Mouse (Mus musculus): Measurements from ENCODE around the gene Gm8653. TPM values are rescaled to one million over a fixed set of nuclear protein-coding genes. Genes with fewer than 3 reads are reported as not detected.
"Not testable (repeated sequence)": the region's sequence is repeated elsewhere in the genome, so short reads cannot be mapped to it uniquely, and the experiment has no call there.

The Gm8653 gene
- not detected in 2 replicates for polyA plus RNA-seq (2015; fragmentation: Nextera tagmentation; extraction: Ambion mirVana)

- not testable (repeated sequence) for H3K4me3 ChIP-seq (ENCODE audit: low read depth, low read length); H3K27ac ChIP-seq (replicated peaks); H3K4me2 ChIP-seq (replicated peaks; ENCODE audit: low read depth); H3K9ac ChIP-seq (ENCODE audit: low read length); ATAC-seq (ENCODE audit: low FRiP score, low TSS enrichment); DNase-seq (ENCODE audit: low spot score); H3K27me3 ChIP-seq (ENCODE audit: control insufficient read depth, insufficient read depth, low read length); H3K4me1 ChIP-seq (replicated peaks; ENCODE audit: control insufficient read depth, insufficient read depth); H3K36me3 ChIP-seq (ENCODE audit: control insufficient read depth, insufficient read depth, low read length); H3K9me3 ChIP-seq (ENCODE audit: control insufficient read depth, low read length)
- WGBS: no CpG with 5 or more reads among the region's 2 CpGs
These were observed at the start of gene Gm8653 for GRCm38 (mm10) chr7:22201164-22201563. Gene Gm8653, minus strand, starts transcription at chr7:22201264.

- H3K4me2 ChIP-seq (replicated peaks; ENCODE audit: low read depth); H3K36me3 ChIP-seq (ENCODE audit: control insufficient read depth, insufficient read depth, low read length); DNase-seq (ENCODE audit: low spot score): not testable (repeated sequence)
These were observed 28.3 kb upstream of the Gm8653 start, which contains the start of gene Gm8453 for GRCm38 (mm10) chr7:22229384-22229783. Gene Gm8453, minus strand, starts transcription at chr7:22229484.

GRCm38 (mm10) chr7:22189077-22189476 lies 12.0 kb downstream of the Gm8653 start, which contains the start of gene Vmn1r143:
Gene Vmn1r143, plus strand, starts transcription at chr7:22189377.
- H3K4me2 ChIP-seq (replicated peaks; ENCODE audit: low read depth); DNase-seq (ENCODE audit: low spot score); H3K4me3 ChIP-seq (ENCODE audit: low read depth, low read length); H3K9me3 ChIP-seq (ENCODE audit: control insufficient read depth, low read length); H3K4me1 ChIP-seq (replicated peaks; ENCODE audit: control insufficient read depth, insufficient read depth); ATAC-seq (ENCODE audit: low FRiP score, low TSS enrichment); H3K27ac ChIP-seq (replicated peaks); H3K9ac ChIP-seq (ENCODE audit: low read length); H3K27me3 ChIP-seq (ENCODE audit: control insufficient read depth, insufficient read depth, low read length); H3K36me3 ChIP-seq (ENCODE audit: control insufficient read depth, insufficient read depth, low read length): not testable (repeated sequence)
- no CpG with 5 or more reads among the region's 3 CpGs for WGBS

More at GRCm38 (mm10) chr7:22229384-22229783, 28.3 kb upstream of the Gm8653 start, which contains the start of gene Gm8453:
- 6% methylated on average over 1 of the region's 2 CpGs for WGBS
- H3K27me3 ChIP-seq (ENCODE audit: control insufficient read depth, insufficient read depth, low read length); H3K27ac ChIP-seq (replicated peaks); H3K9ac ChIP-seq (ENCODE audit: low read length); ATAC-seq (ENCODE audit: low FRiP score, low TSS enrichment); H3K9me3 ChIP-seq (ENCODE audit: control insufficient read depth, low read length); H3K4me1 ChIP-seq (replicated peaks; ENCODE audit: control insufficient read depth, insufficient read depth); H3K4me3 ChIP-seq (ENCODE audit: low read depth, low read length): not testable (repeated sequence)

- H3K36me3 ChIP-seq (ENCODE audit: control insufficient read depth, insufficient read depth, low read length); H3K27me3 ChIP-seq (ENCODE audit: control insufficient read depth, insufficient read depth, low read length); DNase-seq (ENCODE audit: low spot score); H3K9ac ChIP-seq (ENCODE audit: low read length); H3K4me2 ChIP-seq (replicated peaks; ENCODE audit: low read depth); H3K27ac ChIP-seq (replicated peaks); ATAC-seq (ENCODE audit: low FRiP score, low TSS enrichment); H3K9me3 ChIP-seq (ENCODE audit: control insufficient read depth, low read length); H3K4me3 ChIP-seq (ENCODE audit: low read depth, low read length); H3K4me1 ChIP-seq (replicated peaks; ENCODE audit: control insufficient read depth, insufficient read depth): not testable (repeated sequence)
- WGBS: no CpG with 5 or more reads among the region's 3 CpGs
These were observed 37.1 kb downstream of the Gm8653 start, which contains the start of gene Vmn1r142 for GRCm38 (mm10) chr7:22163935-22164334. Gene Vmn1r142, minus strand, starts transcription at chr7:22164035.

Other genes starting within 250 kb of the Gm8653 start
- gene Vmn1r137, start 206.7 kb downstream of the Gm8653 start, polyA plus RNA-seq (2015; fragmentation: Nextera tagmentation; extraction: Ambion mirVana): not detected in 2 replicates
- gene Vmn1r138, start 172.4 kb downstream of the Gm8653 start, polyA plus RNA-seq (2015; fragmentation: Nextera tagmentation; extraction: Ambion mirVana): not detected in 2 replicates
- gene Gm6176, start 145.0 kb downstream of the Gm8653 start, polyA plus RNA-seq (2015; fragmentation: Nextera tagmentation; extraction: Ambion mirVana): not detected in 2 replicates
- not detected in 2 replicates for gene Vmn1r139, start 132.2 kb downstream of the Gm8653 start, polyA plus RNA-seq (2015; fragmentation: Nextera tagmentation; extraction: Ambion mirVana)
- not detected in 2 replicates for gene Gm16451, start 83.0 kb downstream of the Gm8653 start, polyA plus RNA-seq (2015; fragmentation: Nextera tagmentation; extraction: Ambion mirVana)
- not detected in 2 replicates for gene Gm10666, start 66.5 kb downstream of the Gm8653 start, polyA plus RNA-seq (2015; fragmentation: Nextera tagmentation; extraction: Ambion mirVana)
- gene Vmn1r142, start 37.2 kb downstream of the Gm8653 start, polyA plus RNA-seq (2015; fragmentation: Nextera tagmentation; extraction: Ambion mirVana): not detected in 2 replicates
- gene Vmn1r143, start 11.9 kb downstream of the Gm8653 start, polyA plus RNA-seq (2015; fragmentation: Nextera tagmentation; extraction: Ambion mirVana): not detected in 2 replicates
- not detected in 2 replicates for gene Gm8453, start 28.2 kb upstream of the Gm8653 start, polyA plus RNA-seq (2015; fragmentation: Nextera tagmentation; extraction: Ambion mirVana)
- not detected in 2 replicates for gene Gm4187, start 128.5 kb upstream of the Gm8653 start, polyA plus RNA-seq (2015; fragmentation: Nextera tagmentation; extraction: Ambion mirVana)
- gene Gm8660, start 169.8 kb upstream of the Gm8653 start, polyA plus RNA-seq (2015; fragmentation: Nextera tagmentation; extraction: Ambion mirVana): not detected in 2 replicates
- not detected in 2 replicates for gene Vmn1r148, start 212.3 kb upstream of the Gm8653 start, polyA plus RNA-seq (2015; fragmentation: Nextera tagmentation; extraction: Ambion mirVana)
- gene Vmn1r149, start 237.0 kb upstream of the Gm8653 start, polyA plus RNA-seq (2015; fragmentation: Nextera tagmentation; extraction: Ambion mirVana): not detected in 2 replicates

Measured in stomach, postnatal 0 days (tissue).